Mouse (Mus musculus) megakaryocyte, embryonic 14.5 days (primary cell): ENCODE results near the gene Lpin1. TPM values are rescaled to one million over a fixed set of nuclear protein-coding genes. Genes with fewer than 3 reads are reported as not detected.

ENCODE experiments used
- H3K27me3 ChIP-seq: replicated peaks from 2 replicates; pipeline ENCODE3; 2012; ENCODE audit warnings: inconsistent platforms
- H3K36me3 ChIP-seq: replicated peaks from 2 replicates; pipeline ENCODE3; 2012; ENCODE audit warnings: low read length, inconsistent platforms, mixed read lengths
- H3K4me1 ChIP-seq: 2 replicates; pipeline ENCODE4 v1.6.1; 2012; ENCODE audit warnings: inconsistent platforms
- H3K4me3 ChIP-seq: replicated peaks from 2 replicates; pipeline ENCODE3; 2012; ENCODE audit warnings: moderate library complexity, mild to moderate bottlenecking, inconsistent platforms
- H3K9me3 ChIP-seq: 2 replicates; pipeline ENCODE4 v1.6.1; 2012; ENCODE audit warnings: inconsistent platforms
- FLI1 ChIP-seq: IDR thresholded peaks from 2 replicates; pipeline ENCODE4 v1.6.1; 2012; ENCODE audit warnings: low read length, inconsistent platforms, mixed read lengths
- GATA1 ChIP-seq: IDR thresholded peaks from 3 replicates; pipeline ENCODE4 v1.6.1; 2012; ENCODE audit warnings: mixed read lengths, low read length, inconsistent platforms, borderline replicate concordance
- polyA plus RNA-seq: library from polyadenylated mRNA; stranded (reverse); fragments of >175 nt; gene quantifications from 2 replicates; pipeline ENCODE4 v1.2.3, GENCODE M21; 2012; ENCODE audit warnings: low replicate concordance; ENCODE audit not compliant: insufficient read depth

The Lpin1 gene
- polyA plus RNA-seq, 1 experiment, result 8.1 TPM

GRCm38 (mm10) chr12:16620230-16620629 lies 9.5 kb upstream of the Lpin1 start:
- no peaks in the 10 kb centered on the region for H3K9me3 ChIP-seq
- H3K36me3 ChIP-seq, result no peaks in the 10 kb centered on the region
- no peak for TF ChIP-seq FLI1
- no peak for TF ChIP-seq GATA1
- H3K4me3 ChIP-seq, result no peak overlapping the region
- peaks cover 46% of the 10 kb centered on the region for H3K27me3 ChIP-seq
- peaks cover 6% of the 10 kb centered on the region; the same call in 1 of the 2 replicates for H3K4me1 ChIP-seq

DNA sequence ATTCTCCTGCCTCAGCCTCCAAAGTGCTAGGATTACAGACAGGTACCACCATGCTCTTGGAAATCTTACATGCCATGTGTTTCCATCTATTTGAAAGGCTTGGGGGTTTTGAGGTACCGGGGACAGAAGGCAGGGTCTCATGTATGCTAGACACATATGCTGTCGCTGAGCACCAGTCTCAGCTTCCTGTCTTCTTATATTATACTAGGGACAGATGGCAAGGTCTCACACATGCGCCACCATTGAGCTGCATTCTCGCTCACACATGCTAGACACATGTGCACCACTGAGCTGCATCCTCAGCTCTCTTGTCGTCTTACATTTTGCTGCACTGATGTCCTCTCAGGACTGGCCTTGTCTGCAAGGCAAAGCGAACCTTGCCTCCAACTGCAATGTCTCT lies 8.7 kb upstream of the Lpin1 start:
- Histone ChIP-seq H3K9me3 (no peaks in the 10 kb centered on the region), H3K27me3 (peaks cover 48% of the 10 kb centered on the region), H3K4me1 (peaks cover 6% of the 10 kb centered on the region; the same call in 1 of the 2 replicates), H3K36me3 (no peaks in the 10 kb centered on the region), H3K4me3 (no peak overlapping the region)
- TF ChIP-seq GATA1 (no peak), FLI1 (no peak)

DNA sequence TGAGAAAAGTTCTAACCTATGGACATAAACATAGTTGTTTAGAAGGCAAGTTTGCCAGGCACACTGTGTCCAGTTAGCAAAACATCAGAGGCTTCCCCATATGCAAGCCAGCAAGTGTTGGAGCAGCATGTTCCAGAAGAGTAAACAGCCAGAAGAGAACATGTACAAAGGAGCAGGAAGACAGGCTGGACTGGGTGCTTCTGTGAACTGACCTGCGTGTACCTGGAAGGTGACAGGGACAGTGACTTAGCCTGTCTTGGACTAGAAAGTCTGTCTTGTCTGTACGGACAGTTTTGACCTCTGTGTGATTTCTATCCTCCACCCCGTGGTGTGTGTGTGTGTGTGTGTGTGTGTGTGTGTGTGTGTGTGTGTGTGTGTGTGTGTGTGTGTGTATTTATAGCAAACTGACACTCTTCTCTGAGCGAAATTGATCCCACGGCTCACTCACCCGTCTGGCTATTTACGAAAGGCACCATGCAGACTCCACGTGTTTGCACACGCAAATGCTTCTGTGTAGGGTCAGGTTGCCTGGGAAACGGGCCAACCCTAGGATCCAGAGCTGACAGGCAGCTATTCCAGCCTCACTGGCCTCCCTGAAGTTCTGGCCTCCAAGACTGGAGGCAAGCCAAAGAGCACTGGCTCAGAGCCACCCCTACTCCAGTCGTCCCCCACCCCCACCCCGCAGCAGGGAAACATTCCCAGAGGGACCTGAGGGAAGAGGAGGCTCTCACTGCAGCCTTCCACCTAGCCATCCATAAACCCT lies 7.9 kb upstream of the Lpin1 start:
- H3K4me1 ChIP-seq, result peaks cover 6% of the 10 kb centered on the region; the same call in 1 of the 2 replicates
- H3K36me3 ChIP-seq, result no peaks in the 10 kb centered on the region
- H3K9me3 ChIP-seq, result no peaks in the 10 kb centered on the region
- no peak overlapping the region for H3K4me3 ChIP-seq
- no peak for TF ChIP-seq GATA1
- no peak for TF ChIP-seq FLI1
- H3K27me3 ChIP-seq, result peaks cover 55% of the 10 kb centered on the region

- H3K27me3 ChIP-seq, result peaks cover 66% of the 10 kb centered on the region
- no peaks in the 10 kb centered on the region for H3K36me3 ChIP-seq
- peaks cover 6% of the 10 kb centered on the region; the same call in 1 of the 2 replicates for H3K4me1 ChIP-seq
- TF ChIP-seq FLI1 (no peak), GATA1 (no peak)
- no peaks in the 10 kb centered on the region for H3K9me3 ChIP-seq
- H3K4me3 ChIP-seq, result no peak overlapping the region
Measured at GRCm38 (mm10) chr12:16615738-16616137, 5.0 kb upstream of the Lpin1 start.

DNA sequence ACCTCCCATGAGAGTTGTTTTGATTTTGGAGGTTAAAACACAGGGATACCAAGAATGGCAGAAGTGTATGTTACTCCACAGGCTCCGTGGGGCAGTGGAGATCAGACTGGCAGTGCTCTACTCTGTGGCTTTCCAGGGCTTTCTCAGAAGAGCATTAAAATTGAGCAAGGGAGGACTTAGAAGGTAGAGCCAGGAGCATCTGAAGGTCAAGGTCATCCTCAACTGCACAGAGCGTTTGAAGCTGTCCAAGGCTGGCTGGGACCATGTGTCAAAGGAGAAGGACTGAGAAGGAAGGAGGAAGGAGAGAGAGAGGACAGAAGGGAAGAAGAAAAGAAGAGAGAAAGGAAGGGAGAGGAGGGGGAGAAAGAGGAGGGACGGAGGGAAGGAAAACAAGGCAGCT lies 3.8 kb upstream of the Lpin1 start:
- Histone ChIP-seq H3K9me3 (peaks cover 5% of the 10 kb centered on the region), H3K27me3 (peaks cover 64% of the 10 kb centered on the region), H3K36me3 (no peaks in the 10 kb centered on the region), H3K4me3 (no peak overlapping the region), H3K4me1 (no peaks in the 10 kb centered on the region; the same call in 1 of the 2 replicates)
- no peak for TF ChIP-seq FLI1
- TF ChIP-seq GATA1, result no peak

GRCm38 (mm10) chr12:16605624-16606023 lies 5.1 kb downstream of the Lpin1 start:
- H3K27me3 ChIP-seq, result peaks cover 34% of the 10 kb centered on the region
- no peak overlapping the region for H3K4me3 ChIP-seq
- H3K4me1 ChIP-seq, result no peaks in the 10 kb centered on the region
- no peaks in the 10 kb centered on the region for H3K36me3 ChIP-seq
- no peak for TF ChIP-seq FLI1
- TF ChIP-seq GATA1, result no peak
- H3K9me3 ChIP-seq, result peaks cover 9% of the 10 kb centered on the region

GRCm38 (mm10) chr12:16602271-16602670 lies 8.5 kb downstream of the Lpin1 start:
- H3K4me3 ChIP-seq, result no peak overlapping the region
- TF ChIP-seq FLI1 (no peak), GATA1 (no peak)

DNA sequence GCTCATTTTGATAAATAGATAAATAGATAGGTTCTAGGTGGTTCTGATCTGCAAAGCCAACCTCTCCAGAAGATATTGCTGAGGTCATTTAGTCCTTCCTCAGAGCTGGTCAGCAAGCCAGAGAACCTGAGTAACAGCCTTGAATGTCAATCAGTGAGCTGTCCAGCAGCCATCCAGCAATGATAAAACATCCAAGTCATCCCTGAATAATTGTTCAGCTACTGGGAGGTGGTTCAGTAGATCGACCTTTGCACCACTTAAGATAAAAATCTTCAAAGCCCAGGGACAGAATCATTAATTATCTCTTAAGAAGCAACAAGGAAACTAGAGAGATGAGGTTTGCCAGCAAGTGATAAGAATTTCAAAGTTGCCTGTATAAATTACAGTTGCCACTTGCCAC lies 10.4 kb downstream of the Lpin1 start:
- no peaks in the 10 kb centered on the region for H3K36me3 ChIP-seq
- no peaks in the 10 kb centered on the region for H3K4me1 ChIP-seq
- peaks cover 38% of the 10 kb centered on the region for H3K27me3 ChIP-seq
- peaks cover 9% of the 10 kb centered on the region for H3K9me3 ChIP-seq
- H3K4me3 ChIP-seq, result no peak overlapping the region
- TF ChIP-seq GATA1 (no peak), FLI1 (no peak)

More at GRCm38 (mm10) chr12:16602271-16602670, 8.5 kb downstream of the Lpin1 start:
- Histone ChIP-seq H3K4me1 (no peaks in the 10 kb centered on the region), H3K9me3 (peaks cover 6% of the 10 kb centered on the region), H3K36me3 (no peaks in the 10 kb centered on the region), H3K27me3 (peaks cover 39% of the 10 kb centered on the region)

DNA sequence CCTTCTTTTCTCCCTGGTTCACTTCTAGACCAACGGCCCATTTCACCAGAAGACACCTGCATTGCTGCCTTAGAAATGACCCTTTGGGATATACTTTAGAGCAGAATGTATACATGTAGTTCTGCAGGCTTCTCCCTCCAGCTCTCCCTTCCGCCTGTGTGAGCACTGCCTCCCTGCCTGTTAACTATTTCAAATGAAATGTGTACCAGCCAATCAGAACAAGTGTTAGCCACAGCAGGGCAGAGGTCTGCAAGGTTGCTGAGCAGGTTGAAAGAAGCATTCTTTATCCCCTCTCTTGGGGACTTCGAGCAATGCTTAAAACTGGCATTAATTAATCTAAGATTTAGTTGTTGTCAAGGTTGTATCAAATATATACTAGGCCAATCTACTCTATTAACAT lies 11.4 kb downstream of the Lpin1 start:
- Histone ChIP-seq H3K4me3 (no peak overlapping the region), H3K9me3 (peaks cover 9% of the 10 kb centered on the region)

DNA sequence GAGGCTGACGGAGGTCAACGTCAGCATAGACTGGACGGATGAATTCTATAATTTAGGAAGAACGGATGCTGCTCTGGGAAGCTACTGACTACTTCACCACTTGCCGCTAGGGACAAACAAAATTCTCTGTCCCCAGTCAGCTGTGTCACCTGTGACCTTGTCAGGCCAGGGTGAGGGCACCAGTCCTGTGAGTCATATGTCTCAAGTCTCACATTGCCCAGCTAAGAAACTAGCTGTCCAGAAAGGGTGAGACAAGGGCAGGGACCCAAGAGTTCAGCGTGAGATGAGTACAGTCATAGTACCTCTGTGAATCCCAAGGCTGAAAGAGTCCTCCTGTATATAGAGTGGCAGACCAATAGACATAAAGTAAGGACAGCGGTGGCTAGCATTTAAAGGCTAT lies 17.0 kb downstream of the Lpin1 start:
- no peaks in the 10 kb centered on the region for H3K36me3 ChIP-seq
- H3K4me1 ChIP-seq, result peaks cover 25% of the 10 kb centered on the region
- H3K9me3 ChIP-seq, result peaks cover 9% of the 10 kb centered on the region
- TF ChIP-seq FLI1, result no peak
- TF ChIP-seq GATA1, result no peak
- H3K4me3 ChIP-seq, result no peak overlapping the region
- H3K27me3 ChIP-seq, result peaks cover 25% of the 10 kb centered on the region

More for the DNA sequence above, 11.4 kb downstream of the Lpin1 start:
- no peaks in the 10 kb centered on the region for H3K36me3 ChIP-seq
- TF ChIP-seq FLI1 (no peak), GATA1 (no peak)
- H3K27me3 ChIP-seq, result peaks cover 35% of the 10 kb centered on the region
- H3K4me1 ChIP-seq, result no peaks in the 10 kb centered on the region

DNA sequence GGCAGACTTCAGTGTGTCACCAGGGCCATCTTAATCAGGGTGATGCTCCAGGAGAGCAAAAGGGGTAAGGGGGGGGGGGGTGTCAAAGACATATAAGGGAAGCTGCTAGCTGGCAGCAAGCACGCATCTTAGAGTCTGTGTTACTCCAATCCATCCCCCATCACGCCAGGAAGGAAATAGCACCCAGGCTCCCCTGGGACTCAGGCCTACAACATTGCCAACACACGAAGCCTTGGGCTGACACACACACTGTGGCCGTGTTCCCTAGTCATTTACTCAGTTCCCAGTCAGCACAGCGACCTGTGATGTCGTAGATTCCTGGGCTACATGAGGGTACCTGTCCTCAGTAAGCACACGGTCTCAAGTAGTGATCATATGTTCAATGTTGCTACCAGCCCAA lies 17.8 kb downstream of the Lpin1 start:
- peaks cover 32% of the 10 kb centered on the region for H3K4me1 ChIP-seq
- H3K9me3 ChIP-seq, result peaks cover 9% of the 10 kb centered on the region
- peaks cover 19% of the 10 kb centered on the region for H3K27me3 ChIP-seq
- no peaks in the 10 kb centered on the region for H3K36me3 ChIP-seq
- no peak overlapping the region for H3K4me3 ChIP-seq
- TF ChIP-seq FLI1, result no peak
- no peak for TF ChIP-seq GATA1
